Mouse (Mus musculus) kidney, embryonic 14.5 days (tissue): ENCODE results near the gene Hoxd13. TPM values are rescaled to one million over a fixed set of nuclear protein-coding genes. Genes with fewer than 3 reads are reported as not detected.

Source experiments
- ATAC-seq: fragments of 200-750 bp; cut with Nextera tagmentation; 2 replicates; pipeline ENCODE4 v1.8.0; 2017; ENCODE audit warnings: moderate number of reproducible peaks, mild to moderate bottlenecking, moderate TSS enrichment, moderate library complexity; ENCODE audit not compliant: low FRiP score, low TSS enrichment
- H3K27ac ChIP-seq: fragments of 300-500 bp; sonication (generic); 2 replicates; pipeline ENCODE4 v1.5.1; 2014; ENCODE audit warnings: low read depth, mild to moderate bottlenecking, low read length, moderate library complexity, mixed read lengths
- H3K27me3 ChIP-seq: fragments of 300-500 bp; sonication (generic); 2 replicates; pipeline ENCODE4 v1.6.1; 2014; ENCODE audit warnings: mild to moderate bottlenecking, low read length; ENCODE audit not compliant: control insufficient read depth, insufficient read depth
- H3K36me3 ChIP-seq: fragments of 300-500 bp; sonication (generic); 2 replicates; pipeline ENCODE4 v1.6.1; 2014; ENCODE audit warnings: low read length, mixed read lengths; ENCODE audit not compliant: control insufficient read depth, insufficient read depth
- H3K4me1 ChIP-seq: fragments of 300-500 bp; sonication (generic); 2 replicates; pipeline ENCODE4 v1.6.1; 2014; ENCODE audit warnings: low read length, mixed read lengths; ENCODE audit not compliant: control insufficient read depth, insufficient read depth
- H3K4me2 ChIP-seq: fragments of 300-500 bp; sonication (generic); replicated peaks from 2 replicates; pipeline ENCODE4 v1.6.1; 2014; ENCODE audit warnings: low read depth, mild to moderate bottlenecking, low read length
- H3K4me3 ChIP-seq: fragments of 300-500 bp; sonication (generic); 2 replicates; pipeline ENCODE4 v1.5.1; 2014; ENCODE audit warnings: mild to moderate bottlenecking, low read length
- H3K9ac ChIP-seq: fragments of 300-500 bp; sonication (generic); 2 replicates; pipeline ENCODE4 v1.6.1; 2014; ENCODE audit warnings: low read depth, mild to moderate bottlenecking, low read length, moderate library complexity
- H3K9me3 ChIP-seq: fragments of 300-500 bp; sonication (generic); 2 replicates; pipeline ENCODE4 v1.6.1; 2016; ENCODE audit warnings: low read length; ENCODE audit not compliant: control insufficient read depth
- WGBS: fragments of 180-500 bp; shearing (Covaris S2); extraction: QIAGEN DNeasy Blood & Tissue Kit; methylation state at CpG from one replicate; pipeline ENCODE4 v1.1.7; 2014; 5-methylcytosine and 5-hydroxymethylcytosine counted together
- polyA plus RNA-seq: library from polyadenylated mRNA; unstranded; fragments of >200 nt; fragmentation: Nextera tagmentation; extraction: Ambion mirVana; gene quantifications from 2 replicates; pipeline ENCODE4 v1.2.1, GENCODE M21; 2014

Hoxd13 gene
- 0.17 and 0.22 TPM in 2 replicates for polyA plus RNA-seq

DNA sequence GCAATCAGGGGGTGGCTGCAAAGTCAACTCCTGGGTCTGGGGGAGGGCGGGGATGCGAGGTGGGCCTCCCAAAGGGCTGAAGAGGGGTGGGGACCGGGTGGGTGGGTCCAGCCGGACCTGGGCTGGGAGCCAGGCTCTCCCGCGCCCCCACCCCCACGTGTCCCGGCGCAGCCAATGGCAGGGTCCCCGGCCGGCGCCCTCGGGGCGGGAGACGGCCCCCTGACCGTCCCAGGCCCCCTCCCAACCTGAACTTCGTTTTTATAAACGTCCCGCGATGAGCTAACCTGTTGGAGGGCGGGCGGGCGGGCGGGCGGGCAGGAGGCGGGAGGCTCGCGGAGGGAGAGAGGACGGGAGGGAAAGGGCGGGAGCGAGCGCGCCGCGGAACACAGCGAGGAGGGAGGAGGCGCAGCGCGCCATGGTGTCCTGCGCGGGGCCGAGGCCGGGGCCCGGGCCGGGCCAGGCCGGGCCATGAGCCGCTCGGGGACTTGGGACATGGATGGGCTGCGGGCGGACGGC lies at the start of gene Hoxd13:
TSS of gene Hoxd13 (plus strand) at position 469 of the 516 bp plus-strand sequence.
- WGBS, result 0% methylated on average over 10 of the region's 51 CpGs
- peak within 1 kb of the TSS; percentile 83 for H3K4me2 ChIP-seq
- H3K4me1 ChIP-seq, result peaks cover 10% of the 10 kb centered on the region; the same call in 1 of the 2 replicates
- no peaks in the 10 kb centered on the region for H3K36me3 ChIP-seq
- peak; percentile 66 for ATAC-seq
- peak within 1 kb of the TSS; percentile 46 for H3K9ac ChIP-seq
- peaks cover 83% of the 10 kb centered on the region for H3K27me3 ChIP-seq
- no peaks in the 10 kb centered on the region for H3K9me3 ChIP-seq
- H3K27ac ChIP-seq, result no peak within 1 kb of the TSS
- peak within 1 kb of the TSS; percentile 47 for H3K4me3 ChIP-seq

DNA sequence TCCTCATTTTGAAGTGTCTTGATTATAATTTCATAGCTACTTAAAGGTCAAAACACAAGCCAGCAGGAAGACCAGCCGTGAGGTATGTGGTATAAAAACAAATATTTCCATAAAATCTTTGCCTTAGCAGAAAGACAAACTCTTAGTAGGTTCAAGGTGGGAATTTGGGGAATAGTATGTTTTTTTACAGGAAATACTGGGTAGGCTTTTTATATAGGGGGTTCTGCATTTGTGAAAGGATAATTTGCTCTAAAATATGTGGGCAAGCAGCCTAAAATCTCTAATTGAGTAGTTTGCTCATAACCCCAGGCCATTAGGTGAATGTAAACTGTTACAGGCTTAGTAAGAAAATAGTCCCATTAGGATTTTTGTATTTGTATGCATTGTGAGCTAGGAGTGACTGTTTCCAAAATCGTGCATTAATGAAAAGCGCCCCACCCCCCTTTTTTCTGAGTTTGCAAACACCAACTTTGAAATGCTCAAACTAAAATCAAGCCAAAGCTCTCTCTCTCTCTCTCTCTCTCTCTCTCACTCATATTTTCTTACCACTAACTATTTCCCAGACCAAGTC lies 48.3 kb upstream of the Hoxd13 start:
- no peak for ATAC-seq
- Histone ChIP-seq H3K9me3 (no peaks in the 10 kb centered on the region), H3K36me3 (no peaks in the 10 kb centered on the region), H3K27me3 (no peaks in the 10 kb centered on the region), H3K4me1 (no peaks in the 10 kb centered on the region), H3K27ac (no peak overlapping the region), H3K9ac (no peak overlapping the region), H3K4me3 (no peak overlapping the region), H3K4me2 (no peak overlapping the region)
- WGBS, result 90% methylated on average over 3 of the region's 3 CpGs

DNA sequence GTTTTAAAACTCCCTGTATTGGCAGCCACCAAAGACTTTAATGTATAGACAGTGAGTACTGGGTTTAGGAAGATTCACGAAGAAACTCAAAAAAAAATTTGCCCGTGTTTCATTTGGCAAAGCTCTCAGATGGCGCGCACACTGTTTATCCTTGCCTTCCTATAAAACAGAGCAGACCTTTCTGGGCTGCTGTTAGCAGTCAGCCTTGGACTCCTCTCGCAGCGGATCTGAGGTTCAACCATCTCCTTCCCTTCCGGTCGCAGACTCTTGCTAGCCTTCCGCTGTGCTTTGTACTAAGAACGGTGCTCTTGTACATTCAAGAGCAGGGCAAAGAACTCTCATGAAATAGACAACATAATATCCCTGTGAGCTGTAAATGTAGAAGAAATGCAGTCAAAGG lies 47.7 kb upstream of the Hoxd13 start:
- 90% methylated on average over 10 of the region's 10 CpGs for WGBS
- no peak overlapping the region for H3K4me2 ChIP-seq
- no peak overlapping the region for H3K4me3 ChIP-seq
- no peak for ATAC-seq
- H3K27ac ChIP-seq, result no peak overlapping the region
- no peaks in the 10 kb centered on the region for H3K9me3 ChIP-seq
- H3K4me1 ChIP-seq, result no peaks in the 10 kb centered on the region
- no peaks in the 10 kb centered on the region for H3K27me3 ChIP-seq
- no peaks in the 10 kb centered on the region for H3K36me3 ChIP-seq
- H3K9ac ChIP-seq, result no peak overlapping the region

DNA sequence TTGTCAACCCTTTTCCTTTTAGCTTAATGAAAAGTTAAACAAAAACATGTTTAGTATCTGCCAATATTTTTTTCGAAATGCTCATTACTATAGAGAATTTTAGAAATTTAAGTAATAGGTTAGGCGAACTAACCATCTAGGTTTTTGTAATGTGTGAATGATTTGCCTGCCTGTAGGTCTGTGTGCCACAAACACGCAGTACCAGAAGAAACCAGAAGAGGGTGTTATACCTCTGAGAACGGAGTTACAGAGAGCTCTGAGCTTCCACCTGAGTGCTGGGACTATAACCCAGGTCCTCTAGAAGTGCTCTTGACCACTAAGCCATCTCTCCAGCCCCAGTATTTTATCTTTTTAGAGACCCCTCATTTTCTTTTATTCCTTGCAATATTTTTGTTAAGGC lies 32.7 kb upstream of the Hoxd13 start:
- no peak for ATAC-seq
- Histone ChIP-seq H3K27me3 (no peaks in the 10 kb centered on the region), H3K4me1 (no peaks in the 10 kb centered on the region), H3K9me3 (no peaks in the 10 kb centered on the region), H3K36me3 (no peaks in the 10 kb centered on the region), H3K4me3 (no peak overlapping the region), H3K27ac (no peak overlapping the region), H3K4me2 (no peak overlapping the region), H3K9ac (no peak overlapping the region)
- 71% methylated on average over 4 of the region's 4 CpGs for WGBS

DNA sequence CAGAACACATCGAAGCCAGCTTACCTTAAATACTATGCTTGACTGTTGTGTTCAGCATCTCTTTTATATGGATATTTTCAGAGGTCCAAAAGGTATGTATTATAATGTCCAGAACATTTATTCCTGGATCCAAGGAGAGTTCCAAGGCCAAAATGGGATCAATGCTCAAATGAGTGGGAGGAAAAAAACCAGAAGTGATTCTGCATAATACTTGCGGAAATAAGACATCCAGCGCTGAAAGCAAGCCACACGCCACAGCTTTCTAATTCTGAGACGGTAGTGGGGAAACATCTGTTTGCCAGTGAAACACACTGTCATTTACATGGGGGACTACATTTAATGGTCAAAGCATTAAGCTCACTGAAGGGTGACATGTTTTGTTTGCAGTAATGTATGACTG lies 25.7 kb upstream of the Hoxd13 start:
- WGBS, result 46% methylated on average over 5 of the region's 5 CpGs
- Histone ChIP-seq H3K9ac (no peak overlapping the region), H3K4me3 (no peak overlapping the region), H3K27ac (no peak overlapping the region), H3K36me3 (no peaks in the 10 kb centered on the region), H3K9me3 (no peaks in the 10 kb centered on the region), H3K4me2 (no peak overlapping the region), H3K27me3 (peaks cover 30% of the 10 kb centered on the region), H3K4me1 (peaks cover under 1% of the 10 kb centered on the region; the same call in 1 of the 2 replicates)
- ATAC-seq, result no peak

DNA sequence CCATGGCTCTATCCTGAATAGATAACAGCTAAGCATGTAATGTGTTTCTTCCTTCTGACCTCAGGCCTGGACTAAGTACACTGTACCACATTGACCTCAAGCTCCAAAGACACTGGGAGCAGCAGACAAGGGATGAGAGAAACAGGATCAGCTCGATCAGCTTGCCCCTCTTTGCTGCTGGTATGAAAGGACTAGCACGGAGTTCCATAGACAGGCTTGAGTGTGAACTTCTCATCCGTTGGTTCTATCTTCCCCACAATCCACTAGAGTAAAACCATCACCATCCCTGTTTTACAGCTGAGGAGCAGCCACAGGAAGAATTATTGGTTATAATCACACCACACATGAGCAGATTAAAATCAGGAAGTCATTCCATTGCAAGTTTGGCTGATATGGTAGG lies 22.5 kb upstream of the Hoxd13 start:
- H3K27me3 ChIP-seq, result peaks cover 60% of the 10 kb centered on the region
- H3K36me3 ChIP-seq, result no peaks in the 10 kb centered on the region
- H3K9me3 ChIP-seq, result no peaks in the 10 kb centered on the region
- no peak overlapping the region for H3K27ac ChIP-seq
- H3K4me3 ChIP-seq, result no peak overlapping the region
- peaks cover 4% of the 10 kb centered on the region; the same call in 1 of the 2 replicates for H3K4me1 ChIP-seq
- no peak overlapping the region for H3K9ac ChIP-seq
- ATAC-seq, result no peak
- H3K4me2 ChIP-seq, result no peak overlapping the region
- WGBS, result 85% methylated on average over 3 of the region's 3 CpGs

DNA sequence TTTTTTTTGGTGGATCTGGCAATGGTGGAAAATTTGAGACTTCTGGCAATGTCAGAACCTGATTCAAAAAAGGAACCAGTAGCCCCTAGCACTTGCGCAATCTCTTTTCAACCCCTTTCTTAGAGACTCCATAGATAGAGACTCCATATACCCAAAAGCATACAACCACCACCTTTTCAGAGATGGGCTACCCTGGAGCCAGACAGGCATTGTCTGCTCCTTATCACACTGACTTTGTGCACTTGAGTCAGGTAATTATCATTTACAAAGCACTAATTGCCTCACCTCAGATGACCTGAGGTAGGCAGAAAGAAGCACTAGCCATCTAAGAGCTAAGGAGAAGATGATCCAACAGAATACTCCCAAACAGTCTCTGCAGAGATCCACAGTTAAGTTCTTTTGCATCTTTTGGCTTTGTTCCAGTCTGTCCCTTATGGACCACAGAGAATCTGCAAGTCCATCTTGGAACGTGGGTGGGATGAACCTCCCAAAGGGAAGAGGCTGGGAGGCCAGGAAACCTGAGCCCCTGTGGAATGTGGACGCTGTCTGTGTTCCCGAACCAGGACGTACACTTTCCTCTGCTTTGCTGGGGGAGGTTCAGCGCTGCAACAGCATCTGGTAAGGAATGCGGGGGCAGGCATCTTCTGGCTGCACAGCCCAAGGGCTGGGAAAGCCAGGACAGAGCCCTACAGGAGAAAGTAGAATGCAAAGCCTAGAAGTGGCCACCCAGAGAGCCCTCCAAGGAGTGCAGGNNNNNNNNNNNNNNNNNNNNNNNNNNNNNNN lies 20.8 kb upstream of the Hoxd13 start:
- peak; percentile 88 for ATAC-seq
- Histone ChIP-seq H3K4me1 (peaks cover 4% of the 10 kb centered on the region; the same call in 1 of the 2 replicates), H3K4me3 (no peak overlapping the region), H3K9ac (no peak overlapping the region), H3K9me3 (no peaks in the 10 kb centered on the region), H3K4me2 (no peak overlapping the region), H3K27me3 (peaks cover 75% of the 10 kb centered on the region), H3K27ac (no peak overlapping the region), H3K36me3 (no peaks in the 10 kb centered on the region)
- 16% methylated on average over 7 of the region's 7 CpGs for WGBS

DNA sequence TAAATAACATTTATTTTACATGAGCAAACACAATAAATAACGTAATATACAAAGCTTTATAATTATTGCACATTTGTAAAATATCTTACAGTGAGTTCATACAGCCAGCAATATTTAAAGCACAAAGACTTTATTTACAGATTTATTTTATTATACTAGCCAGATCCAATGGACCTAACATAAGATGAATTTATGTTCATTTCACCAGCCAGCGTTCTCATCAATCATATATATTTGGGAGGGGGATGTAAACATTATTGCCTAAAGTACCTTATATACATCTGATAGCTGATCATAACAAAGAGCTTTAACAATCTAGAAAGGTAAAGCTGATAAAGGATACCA lies 15.1 kb upstream of the Hoxd13 start:
- ATAC-seq, result no peak
- Histone ChIP-seq H3K27me3 (peaks cover 83% of the 10 kb centered on the region), H3K9ac (no peak overlapping the region), H3K9me3 (no peaks in the 10 kb centered on the region), H3K36me3 (no peaks in the 10 kb centered on the region), H3K4me2 (no peak overlapping the region), H3K4me3 (no peak overlapping the region), H3K27ac (no peak overlapping the region), H3K4me1 (peaks cover 7% of the 10 kb centered on the region; the same call in 1 of the 2 replicates)
- 35% methylated on average over 2 of the region's 2 CpGs for WGBS
